Mouse (Mus musculus): ENCODE data around the gene Olfr1472.
"Not testable (repeated sequence)": the region's sequence is repeated elsewhere in the genome, so short reads cannot be mapped to it uniquely, and the experiment has no call there.

Gene Olfr1472

GRCm38 (mm10) chr19:13455986-13456385 lies at the start of gene Olfr1472:
Gene Olfr1472, minus strand, starts transcription at chr19:13456086.
- no peak for DNase-seq (ENCODE audit: low read depth, low spot score)

- DNase-seq (ENCODE audit: low read depth, low spot score) = no peak
Measured at GRCm38 (mm10) chr19:13500246-13500645, 44.4 kb upstream of the Olfr1472 start, which contains the start of gene Olfr1477. Gene Olfr1477, plus strand, starts transcription at chr19:13500546.

GRCm38 (mm10) chr19:13480096-13480495 lies 24.2 kb upstream of the Olfr1472 start, which contains the start of gene Olfr1475:
Gene Olfr1475, minus strand, starts transcription at chr19:13480196.
- no peak for DNase-seq (ENCODE audit: low read depth, low spot score)

- not testable (repeated sequence) for DNase-seq (ENCODE audit: low read depth, low spot score)
Measured at GRCm38 (mm10) chr19:13469265-13469664, 13.4 kb upstream of the Olfr1472 start, which contains the start of gene Olfr1474. Gene Olfr1474, plus strand, starts transcription at chr19:13469565.

- not testable (repeated sequence) for DNase-seq (ENCODE audit: low read depth, low spot score)
Measured at GRCm38 (mm10) chr19:13443109-13443508, 12.8 kb downstream of the Olfr1472 start, which contains the start of gene Olfr1471. Gene Olfr1471, plus strand, starts transcription at chr19:13443409.

- no peak for DNase-seq (ENCODE audit: low read depth, low spot score)
Measured at GRCm38 (mm10) chr19:13407549-13407948, 48.3 kb downstream of the Olfr1472 start, which contains the start of gene Olfr1469. Gene Olfr1469, plus strand, starts transcription at chr19:13407849.

Data from ZHBTc4 (cell line).